Mouse (Mus musculus) myocyte (in vitro differentiated cells): ENCODE results near the gene Parn.

Experiments
- CEBPB ChIP-seq: IDR thresholded peaks from 2 replicates; pipeline ENCODE4 v1.6.1; 2011; ENCODE audit warnings: mild to moderate bottlenecking, moderate library complexity; ENCODE audit not compliant: poor library complexity, insufficient read depth, severe bottlenecking
- E2F4 ChIP-seq: IDR thresholded peaks from one replicate; pipeline ENCODE4 v1.6.1; 2011; ENCODE audit warnings: mild to moderate bottlenecking, control low read depth, moderate library complexity; ENCODE audit not compliant: insufficient read depth
- MYOD1 ChIP-seq, 3 experiments: IDR thresholded peaks; one replicate each; pipeline ENCODE4 v1.6.1; 2011; ENCODE audit warnings: control low read depth in 2 of 3, low read depth in 2 of 3, mild to moderate bottlenecking in 2 of 3, moderate library complexity in 1 of 3; ENCODE audit not compliant: insufficient read length in 2 of 3, control insufficient read depth in 1 of 3
- MYOG ChIP-seq, 3 experiments: IDR thresholded peaks; one replicate each; pipeline ENCODE4 v1.6.1; 2011; ENCODE audit warnings: control low read depth in 2 of 3, low read depth in 2 of 3, mild to moderate bottlenecking in 2 of 3; ENCODE audit not compliant: insufficient read length in 2 of 3, control insufficient read depth in 1 of 3, insufficient read depth in 1 of 3
- POLR2A ChIP-seq: IDR thresholded peaks from one replicate; pipeline ENCODE4 v1.6.1; 2011; ENCODE audit warnings: low read depth, mild to moderate bottlenecking, control low read depth, moderate library complexity; ENCODE audit not compliant: insufficient read length
- POLR2AphosphoS2 ChIP-seq: IDR thresholded peaks from one replicate; pipeline ENCODE4 v1.6.1; 2011; ENCODE audit warnings: low read depth, control low read depth; ENCODE audit not compliant: insufficient read length
- SRF ChIP-seq: IDR thresholded peaks from one replicate; pipeline ENCODE4 v1.6.1; 2011; ENCODE audit warnings: low read depth; ENCODE audit not compliant: control insufficient read depth, insufficient read length
- TCF12 ChIP-seq: IDR thresholded peaks from one replicate; pipeline ENCODE4 v1.6.1; 2011; ENCODE audit warnings: mild to moderate bottlenecking, control low read depth; ENCODE audit not compliant: poor library complexity, insufficient read depth, severe bottlenecking
- USF1 ChIP-seq: IDR thresholded peaks from one replicate; pipeline ENCODE4 v1.6.1; 2011; ENCODE audit warnings: low read depth, mild to moderate bottlenecking, control low read depth, moderate library complexity

DNA sequence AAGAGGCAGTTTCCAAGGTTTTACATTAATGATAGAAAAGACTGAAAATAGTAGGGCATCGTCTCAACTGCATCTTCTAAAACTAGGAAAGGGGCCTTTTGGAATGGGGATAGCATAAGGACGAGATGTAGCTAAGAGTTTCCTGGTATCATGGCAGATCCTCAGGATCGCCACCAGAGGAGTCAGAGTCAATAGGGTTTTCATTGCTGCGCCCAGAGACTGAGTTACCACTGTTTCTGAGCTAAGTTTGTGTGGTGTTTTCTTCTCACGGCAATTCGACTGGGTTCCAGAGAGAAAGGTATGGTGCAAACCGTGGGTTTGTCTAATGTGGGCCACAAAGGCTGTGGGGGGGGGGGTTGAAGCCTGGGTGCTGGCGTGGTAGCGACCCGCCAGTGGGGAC lies 36.7 kb upstream of the Parn start:
- TF ChIP-seq TCF12 (no peak), POLR2AphosphoS2 (no peak), MYOD1 (IDR thresholded peaks at IDR 0.05; ENCODE audit: control insufficient read depth in 1 of 3, insufficient read length in 2 of 3, low read depth in 2 of 3) (no peak), POLR2A (no peak), SRF (no peak), E2F4 (no peak), CEBPB (no peak), MYOG (IDR thresholded peaks at IDR 0.05; ENCODE audit: control insufficient read depth in 1 of 3, insufficient read depth in 1 of 3, insufficient read length in 2 of 3, low read depth in 2 of 3) (no peak), USF1 (no peak)
